Mouse (Mus musculus) liver, embryonic 15.5 days (tissue): ENCODE data around the gene Wwox. TPM values are rescaled to one million over a fixed set of nuclear protein-coding genes. Genes with fewer than 3 reads are reported as not detected.

Experiments
- ATAC-seq: fragments of 200-750 bp; cut with Nextera tagmentation; 2 replicates; pipeline ENCODE4 v1.8.0; 2017; ENCODE audit warnings: moderate number of reproducible peaks, mild to moderate bottlenecking, moderate library complexity; ENCODE audit not compliant: insufficient read depth
- H3K27ac ChIP-seq: fragments of 300-500 bp; sonication (generic); replicated peaks from 2 replicates; pipeline ENCODE4 v1.5.1; 2015; ENCODE audit warnings: mild to moderate bottlenecking, inconsistent platforms
- H3K27me3 ChIP-seq: fragments of 300-500 bp; sonication (generic); 2 replicates; pipeline ENCODE4 v1.6.1; 2015; ENCODE audit warnings: mild to moderate bottlenecking, inconsistent platforms
- H3K36me3 ChIP-seq: fragments of 300-500 bp; sonication (generic); replicated peaks from 2 replicates; pipeline ENCODE4 v1.6.1; 2015; ENCODE audit warnings: moderate library complexity, mild to moderate bottlenecking, inconsistent platforms
- H3K4me1 ChIP-seq: fragments of 300-500 bp; sonication (generic); replicated peaks from 2 replicates; pipeline ENCODE4 v1.6.1; 2015; ENCODE audit warnings: inconsistent platforms
- H3K4me2 ChIP-seq: fragments of 300-500 bp; sonication (generic); 2 replicates; pipeline ENCODE4 v1.6.1; 2015; ENCODE audit warnings: moderate library complexity, mild to moderate bottlenecking, inconsistent platforms
- H3K4me3 ChIP-seq: fragments of 300-500 bp; sonication (generic); replicated peaks from 2 replicates; pipeline ENCODE4 v1.5.1; 2015; ENCODE audit warnings: mild to moderate bottlenecking, inconsistent platforms
- H3K9ac ChIP-seq: fragments of 300-500 bp; sonication (generic); 2 replicates; pipeline ENCODE4 v1.6.1; 2015; ENCODE audit warnings: moderate library complexity, mild to moderate bottlenecking, inconsistent platforms
- H3K9me3 ChIP-seq: fragments of 300-500 bp; sonication (generic); replicated peaks from 2 replicates; pipeline ENCODE4 v1.6.1; 2016; ENCODE audit warnings: inconsistent platforms
- whole genome bisulfite sequencing: fragments of 180-500 bp; shearing (Covaris S2); methylation state at CpG from one replicate; pipeline ENCODE4 v1.1.7; 2015; ENCODE audit warnings: mixed read lengths; ENCODE audit not compliant: insufficient replicate concordance; 5-methylcytosine and 5-hydroxymethylcytosine counted together
- polyA plus RNA-seq: library from polyadenylated mRNA; unstranded; fragments of >200 nt; fragmentation: Nextera tagmentation; extraction: Ambion mirVana; gene quantifications from 2 replicates; pipeline ENCODE4 v1.2.1, GENCODE M21; 2015

The Wwox gene
- polyA plus RNA-seq, 1 experiment from 2014 or later = 3.5 TPM

DNA sequence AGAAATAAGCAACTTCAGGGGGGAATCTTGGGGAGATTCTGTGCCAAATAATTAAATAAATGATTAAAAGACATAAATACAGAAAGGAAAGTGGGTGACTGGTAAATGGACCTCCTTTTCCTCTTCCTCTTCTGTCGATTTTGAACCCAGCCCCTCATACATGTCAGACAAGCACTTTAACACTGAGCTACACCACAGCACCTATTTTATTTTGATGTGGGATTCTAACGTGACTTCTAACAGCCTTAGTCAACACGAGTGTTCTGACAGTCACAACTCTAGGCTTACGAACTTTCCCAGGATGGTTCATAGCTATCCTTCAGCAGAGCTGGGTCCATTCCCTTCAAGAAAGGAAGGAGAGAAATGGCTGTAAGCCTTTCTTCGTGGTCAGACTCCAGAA, 435.7 kb downstream of the Wwox start:
- 54% methylated on average over 5 of the region's 5 CpGs for WGBS
- H3K4me2 ChIP-seq = no peak overlapping the region

GRCm38 (mm10) chr8:114876161-114876611, 436.7 kb downstream of the Wwox start:
- no peak overlapping the region for H3K27ac ChIP-seq
- H3K4me2 ChIP-seq = no peak overlapping the region
- no peaks in the 10 kb centered on the region for H3K9me3 ChIP-seq
- no peak for ATAC-seq
- H3K36me3 ChIP-seq = no peaks in the 10 kb centered on the region
- H3K9ac ChIP-seq = no peak overlapping the region
- no peaks in the 10 kb centered on the region for H3K27me3 ChIP-seq
- peaks cover 51% of the 10 kb centered on the region for H3K4me1 ChIP-seq
- no peak overlapping the region for H3K4me3 ChIP-seq
- 71% methylated on average over 11 of the region's 11 CpGs for WGBS

More for the DNA sequence above, 435.7 kb downstream of the Wwox start:
- Histone ChIP-seq H3K4me3 (no peak overlapping the region), H3K27ac (no peak overlapping the region), H3K9me3 (no peaks in the 10 kb centered on the region), H3K9ac (no peak overlapping the region), H3K36me3 (no peaks in the 10 kb centered on the region), H3K27me3 (no peaks in the 10 kb centered on the region), H3K4me1 (peaks cover 41% of the 10 kb centered on the region)
- ATAC-seq = no peak

- Histone ChIP-seq H3K4me3 (no peak overlapping the region), H3K4me2 (no peak overlapping the region), H3K27ac (peak overlapping the region; percentile 92; the same call in 1 of the 2 replicates), H3K9ac (no peak overlapping the region), H3K36me3 (no peaks in the 10 kb centered on the region), H3K9me3 (no peaks in the 10 kb centered on the region), H3K27me3 (no peaks in the 10 kb centered on the region), H3K4me1 (peaks cover 57% of the 10 kb centered on the region)
- WGBS = 25% methylated on average over 9 of the region's 9 CpGs
- no peak for ATAC-seq
These were observed 437.3 kb downstream of the Wwox start for GRCm38 (mm10) chr8:114876696-114877206.

DNA sequence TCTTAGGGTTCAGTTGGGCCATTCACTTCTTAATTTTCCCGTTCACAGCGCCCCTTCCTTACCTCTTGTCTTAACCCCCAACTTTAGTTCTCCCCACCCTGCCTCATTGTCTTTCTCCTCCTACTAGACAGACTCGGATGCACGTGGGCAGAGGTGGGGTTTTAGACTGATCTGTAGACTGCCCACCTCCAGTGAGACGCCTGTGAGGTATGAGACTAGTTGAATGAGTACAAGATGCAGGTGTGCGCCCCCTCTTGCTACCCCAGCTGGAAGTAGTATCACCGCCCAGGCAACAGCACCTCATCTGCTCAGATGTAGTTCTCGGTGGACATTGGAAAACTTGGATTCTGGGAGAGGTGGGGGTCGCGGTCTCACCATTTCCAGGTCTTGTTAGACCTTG, 437.8 kb downstream of the Wwox start:
- Histone ChIP-seq H3K4me2 (no peak overlapping the region), H3K27ac (peak overlapping the region; percentile 92; the same call in 1 of the 2 replicates), H3K27me3 (no peaks in the 10 kb centered on the region), H3K9me3 (no peaks in the 10 kb centered on the region), H3K4me3 (no peak overlapping the region), H3K36me3 (no peaks in the 10 kb centered on the region), H3K4me1 (peaks cover 62% of the 10 kb centered on the region), H3K9ac (no peak overlapping the region)
- ATAC-seq = no peak
- WGBS = 54% methylated on average over 10 of the region's 10 CpGs

- Histone ChIP-seq H3K36me3 (no peaks in the 10 kb centered on the region), H3K4me3 (peak overlapping the region; percentile 17; the same call in 1 of the 2 replicates), H3K27ac (peak overlapping the region; percentile 92), H3K27me3 (no peaks in the 10 kb centered on the region), H3K4me1 (peaks cover 71% of the 10 kb centered on the region), H3K4me2 (peak overlapping the region; percentile 60), H3K9ac (peak overlapping the region; percentile 37), H3K9me3 (no peaks in the 10 kb centered on the region)
- WGBS = 22% methylated on average over 14 of the region's 14 CpGs
- peak; percentile 75 for ATAC-seq
These were observed 439.2 kb downstream of the Wwox start for GRCm38 (mm10) chr8:114878449-114879276.

GRCm38 (mm10) chr8:114879277-114879568, 439.8 kb downstream of the Wwox start:
- peaks cover 74% of the 10 kb centered on the region for H3K4me1 ChIP-seq

DNA sequence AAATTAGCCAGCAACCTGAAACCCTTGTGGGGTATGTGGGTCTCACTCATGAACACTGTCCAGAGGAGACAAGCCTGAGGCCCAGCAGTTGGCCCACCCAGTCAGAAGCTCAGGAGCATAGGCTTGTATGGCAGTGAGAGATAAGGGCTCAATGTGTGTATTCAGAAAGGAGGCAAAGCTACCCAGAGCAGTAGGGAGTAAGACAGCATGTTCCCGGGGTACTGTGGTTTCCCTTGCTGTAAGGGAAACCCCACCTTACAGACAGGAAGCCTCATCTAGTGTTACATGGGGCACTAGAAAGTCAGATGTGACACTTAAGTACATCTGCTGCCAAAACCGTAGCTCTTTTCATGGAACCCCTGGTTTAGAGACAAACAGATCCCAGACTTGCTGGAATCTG, 440.2 kb downstream of the Wwox start:
- Histone ChIP-seq H3K27me3 (no peaks in the 10 kb centered on the region), H3K36me3 (no peaks in the 10 kb centered on the region), H3K9ac (peak overlapping the region; percentile 52), H3K4me1 (peaks cover 74% of the 10 kb centered on the region), H3K27ac (peak overlapping the region; percentile 92), H3K4me3 (peak overlapping the region; percentile 17), H3K4me2 (peak overlapping the region; percentile 60), H3K9me3 (no peaks in the 10 kb centered on the region)
- peak; percentile 94 for ATAC-seq
- 14% methylated on average over 2 of the region's 2 CpGs for whole genome bisulfite sequencing

More at GRCm38 (mm10) chr8:114879277-114879568, 439.8 kb downstream of the Wwox start:
- Histone ChIP-seq H3K36me3 (no peaks in the 10 kb centered on the region), H3K4me3 (peak overlapping the region; percentile 17), H3K27ac (peak overlapping the region; percentile 92), H3K9ac (peak overlapping the region; percentile 37; the same call in 1 of the 2 replicates), H3K27me3 (no peaks in the 10 kb centered on the region), H3K4me2 (peak overlapping the region; percentile 60), H3K9me3 (no peaks in the 10 kb centered on the region)
- 20% methylated on average over 4 of the region's 4 CpGs for WGBS
- ATAC-seq = no peak

DNA sequence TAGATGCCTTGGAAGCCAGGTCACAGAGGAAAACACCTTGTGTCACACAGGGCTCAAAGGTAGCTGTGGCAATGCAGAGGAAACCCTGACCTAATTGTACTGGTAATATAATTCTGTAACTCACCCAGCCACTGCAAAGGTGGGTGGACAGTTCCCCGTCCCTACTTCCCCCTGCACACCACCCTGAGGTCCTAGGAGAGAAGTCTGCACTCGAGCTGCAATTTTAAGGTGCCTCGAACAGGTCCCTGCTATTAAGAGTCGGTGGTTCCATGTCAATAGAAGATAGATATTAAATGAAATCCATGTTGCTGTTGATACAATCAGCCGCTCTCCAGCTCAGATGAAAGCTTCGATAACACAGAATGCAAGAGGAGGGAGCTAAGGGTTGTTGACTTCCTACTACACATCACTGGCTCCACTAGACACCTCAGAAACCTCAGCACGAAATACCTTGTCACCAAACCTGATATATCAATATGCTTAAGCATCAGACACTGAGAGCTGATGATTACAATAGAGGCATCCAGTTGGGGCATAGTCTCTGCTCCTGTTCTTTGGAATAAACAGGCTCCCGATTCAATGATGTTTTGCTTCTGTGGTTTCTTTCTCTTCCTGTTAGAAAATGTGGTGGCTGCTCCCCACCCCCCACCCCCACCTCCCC, 441.1 kb downstream of the Wwox start:
- Histone ChIP-seq H3K9ac (peak overlapping the region; percentile 52), H3K4me3 (no peak overlapping the region), H3K4me2 (peak overlapping the region; percentile 60), H3K36me3 (no peaks in the 10 kb centered on the region), H3K27me3 (no peaks in the 10 kb centered on the region), H3K4me1 (peaks cover 74% of the 10 kb centered on the region), H3K9me3 (no peaks in the 10 kb centered on the region), H3K27ac (peak overlapping the region; percentile 92)
- 27% methylated on average over 8 of the region's 8 CpGs for WGBS
- no peak for ATAC-seq

GRCm38 (mm10) chr8:114881891-114882401, 442.5 kb downstream of the Wwox start:
- 50% methylated on average over 5 of the region's 5 CpGs for WGBS
- ATAC-seq = no peak
- Histone ChIP-seq H3K9ac (no peak overlapping the region), H3K27me3 (no peaks in the 10 kb centered on the region), H3K4me1 (peaks cover 65% of the 10 kb centered on the region), H3K36me3 (no peaks in the 10 kb centered on the region), H3K9me3 (no peaks in the 10 kb centered on the region), H3K4me3 (no peak overlapping the region), H3K4me2 (no peak overlapping the region; the same call in 1 of the 2 replicates), H3K27ac (peak overlapping the region; percentile 65)

DNA sequence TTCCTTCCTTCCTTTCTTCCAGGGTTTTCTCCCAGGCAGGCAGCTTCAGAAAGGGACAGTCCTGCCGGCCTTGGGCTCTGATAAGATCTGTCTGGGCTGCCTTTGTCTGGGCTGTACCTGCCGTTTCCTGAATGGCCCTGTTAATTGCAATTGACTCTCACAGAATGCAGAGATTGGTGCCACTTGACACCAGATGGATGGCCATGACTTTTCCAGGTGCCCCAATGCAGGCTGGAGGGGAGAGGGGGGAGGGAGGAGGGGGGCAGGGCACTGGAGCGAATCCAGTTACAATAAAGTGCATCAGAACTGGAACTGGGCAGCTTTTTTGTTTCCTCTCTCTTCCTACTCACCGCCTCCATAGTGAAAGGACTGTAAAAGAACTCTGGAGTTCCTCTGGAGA, 443.0 kb downstream of the Wwox start:
- Histone ChIP-seq H3K4me1 (peaks cover 59% of the 10 kb centered on the region), H3K36me3 (no peaks in the 10 kb centered on the region)
- 23% methylated on average over 4 of the region's 4 CpGs for WGBS

More for the DNA sequence above, 443.0 kb downstream of the Wwox start:
- no peaks in the 10 kb centered on the region for H3K9me3 ChIP-seq
- no peak overlapping the region; the same call in 1 of the 2 replicates for H3K4me2 ChIP-seq
- peak overlapping the region; percentile 65 for H3K27ac ChIP-seq
- H3K4me3 ChIP-seq = no peak overlapping the region
- H3K27me3 ChIP-seq = no peaks in the 10 kb centered on the region
- no peak overlapping the region for H3K9ac ChIP-seq
- no peak for ATAC-seq
